Mouse (Mus musculus) naive thymus-derived CD4-positive, alpha-beta T cell, adult 2 months (primary cell): ENCODE measurements around the gene Cd24a.

ENCODE experiments used
- DNase-seq: peaks from one replicate; pipeline ENCODE4 v3.0.0-alpha.2; 2011; ENCODE audit warnings: low read depth

Gene Cd24a

GRCm38 (mm10) chr10:43629857-43630256, 51.8 kb downstream of the Cd24a start:
- DNase-seq = no peak

GRCm38 (mm10) chr10:43630634-43631033, 52.5 kb downstream of the Cd24a start:
- no peak for DNase-seq

GRCm38 (mm10) chr10:43631049-43631448, 53.0 kb downstream of the Cd24a start:
- no peak for DNase-seq

- no peak for DNase-seq
Measured at GRCm38 (mm10) chr10:43631639-43632354, 53.7 kb downstream of the Cd24a start.

- no peak for DNase-seq
Measured at GRCm38 (mm10) chr10:43633117-43633516, 55.0 kb downstream of the Cd24a start.
